Mouse (Mus musculus): ENCODE data around the gene Lce3b. TPM values are rescaled to one million over a fixed set of nuclear protein-coding genes. Genes with fewer than 3 reads are reported as not detected.

Gene Lce3b
- polyA plus RNA-seq, 1 experiment from 2014 or later, result not detected

Other genes with a start within 250 kb of the Lce3b start
- gene Lce1d, start 245.8 kb upstream of the Lce3b start, polyA plus RNA-seq (2015; fragmentation: Nextera tagmentation; extraction: Ambion mirVana), result not detected in 2 replicates
- gene Lce1e, start 223.9 kb upstream of the Lce3b start, polyA plus RNA-seq (2015; fragmentation: Nextera tagmentation; extraction: Ambion mirVana), result not detected in 2 replicates
- not detected in 2 replicates for gene Lce1f, start 212.6 kb upstream of the Lce3b start, polyA plus RNA-seq (2015; fragmentation: Nextera tagmentation; extraction: Ambion mirVana)
- not detected in 2 replicates for gene Gm38119, start 193.9 kb upstream of the Lce3b start, polyA plus RNA-seq (2015; fragmentation: Nextera tagmentation; extraction: Ambion mirVana)
- gene Lce1g, start 180.6 kb upstream of the Lce3b start, polyA plus RNA-seq (2015; fragmentation: Nextera tagmentation; extraction: Ambion mirVana), result not detected in 2 replicates
- gene Lce1h, start 167.9 kb upstream of the Lce3b start, polyA plus RNA-seq (2015; fragmentation: Nextera tagmentation; extraction: Ambion mirVana), result not detected in 2 replicates
- gene Lce1i, start 154.1 kb upstream of the Lce3b start, polyA plus RNA-seq (2015; fragmentation: Nextera tagmentation; extraction: Ambion mirVana), result not detected in 2 replicates
- gene Lce1j, start 142.5 kb upstream of the Lce3b start, polyA plus RNA-seq (2015; fragmentation: Nextera tagmentation; extraction: Ambion mirVana), result not detected in 2 replicates
- not detected in 2 replicates for gene Lce1k, start 125.1 kb upstream of the Lce3b start, polyA plus RNA-seq (2015; fragmentation: Nextera tagmentation; extraction: Ambion mirVana)
- not detected in 2 replicates for gene Kprp, start 105.7 kb upstream of the Lce3b start, polyA plus RNA-seq (2015; fragmentation: Nextera tagmentation; extraction: Ambion mirVana)
- gene Lce1l, start 81.7 kb upstream of the Lce3b start, polyA plus RNA-seq (2015; fragmentation: Nextera tagmentation; extraction: Ambion mirVana), result not detected in 2 replicates
- gene 2310050C09Rik, start 62.8 kb upstream of the Lce3b start, polyA plus RNA-seq (2015; fragmentation: Nextera tagmentation; extraction: Ambion mirVana), result not detected in 2 replicates
- not detected in 2 replicates for gene Lce3a, start 6.7 kb upstream of the Lce3b start, polyA plus RNA-seq (2015; fragmentation: Nextera tagmentation; extraction: Ambion mirVana)
- not detected in 2 replicates for gene Lce3c, start 11.5 kb downstream of the Lce3b start, polyA plus RNA-seq (2015; fragmentation: Nextera tagmentation; extraction: Ambion mirVana)
- not detected in 2 replicates for gene Lce3d, start 24.4 kb downstream of the Lce3b start, polyA plus RNA-seq (2015; fragmentation: Nextera tagmentation; extraction: Ambion mirVana)
- not detected in 2 replicates for gene Lce3e, start 34.1 kb downstream of the Lce3b start, polyA plus RNA-seq (2015; fragmentation: Nextera tagmentation; extraction: Ambion mirVana)
- gene Lce3f, start 59.2 kb downstream of the Lce3b start, polyA plus RNA-seq (2015; fragmentation: Nextera tagmentation; extraction: Ambion mirVana), result not detected in 2 replicates
- gene Crct1, start 82.7 kb downstream of the Lce3b start, polyA plus RNA-seq (2015; fragmentation: Nextera tagmentation; extraction: Ambion mirVana), result 1.3 and 1.6 TPM in 2 replicates
- not detected in 2 replicates for gene Lce1m, start 86.1 kb downstream of the Lce3b start, polyA plus RNA-seq (2015; fragmentation: Nextera tagmentation; extraction: Ambion mirVana)
- gene Gm4858, start 135.8 kb downstream of the Lce3b start, polyA plus RNA-seq (2015; fragmentation: Nextera tagmentation; extraction: Ambion mirVana), result not detected in 2 replicates
- not detected in 2 replicates for gene Crnn, start 211.8 kb downstream of the Lce3b start, polyA plus RNA-seq (2015; fragmentation: Nextera tagmentation; extraction: Ambion mirVana)

Data from midbrain, embryonic 15.5 days (tissue).